Mouse (Mus musculus) lung, postnatal 0 days (tissue): ENCODE measurements around the gene Olfr125.

Source experiments
- CTCF ChIP-seq: IDR thresholded peaks from 2 replicates; pipeline ENCODE4 v1.5.1; 2016; ENCODE audit warnings: antibody characterized with exemption, mild to moderate bottlenecking
- EP300 ChIP-seq: IDR thresholded peaks from 2 replicates; pipeline ENCODE4 v1.6.1; 2016; ENCODE audit warnings: antibody characterized with exemption, mild to moderate bottlenecking, control low read depth

- TF ChIP-seq EP300 (no peak), CTCF (no peak)
Measured at GRCm38 (mm10) chr17:37847183-37847582, 14.4 kb downstream of the Olfr125 start, which contains the start of gene Olfr126.
